Mouse (Mus musculus) midbrain, embryonic 13.5 days (tissue): ENCODE measurements around the gene Gabrb3. TPM values are rescaled to one million over a fixed set of nuclear protein-coding genes. Genes with fewer than 3 reads are reported as not detected.

Source experiments
- ATAC-seq: fragments of 200-750 bp; cut with Nextera tagmentation; 2 replicates; pipeline ENCODE4 v1.8.0; 2017; ENCODE audit warnings: mild to moderate bottlenecking, moderate TSS enrichment, moderate library complexity
- H3K27ac ChIP-seq: fragments of 300-500 bp; sonication (generic); 2 replicates; pipeline ENCODE4 v1.5.1; 2015; ENCODE audit warnings: inconsistent platforms, mild to moderate bottlenecking, moderate library complexity
- H3K27me3 ChIP-seq: fragments of 300-500 bp; sonication (generic); 2 replicates; pipeline ENCODE4 v1.6.1; 2015; ENCODE audit warnings: mild to moderate bottlenecking, inconsistent platforms
- H3K36me3 ChIP-seq: fragments of 300-500 bp; sonication (generic); 2 replicates; pipeline ENCODE4 v1.6.1; 2015; ENCODE audit warnings: mild to moderate bottlenecking, inconsistent platforms
- H3K4me1 ChIP-seq: fragments of 300-500 bp; sonication (generic); replicated peaks from 2 replicates; pipeline ENCODE4 v1.6.1; 2015; ENCODE audit warnings: inconsistent platforms
- H3K4me2 ChIP-seq: fragments of 300-500 bp; sonication (generic); replicated peaks from 2 replicates; pipeline ENCODE4 v1.6.1; 2015; ENCODE audit warnings: moderate library complexity, mild to moderate bottlenecking, inconsistent platforms
- H3K4me3 ChIP-seq: fragments of 300-500 bp; sonication (generic); replicated peaks from 2 replicates; pipeline ENCODE4 v1.5.1; 2015; ENCODE audit warnings: mild to moderate bottlenecking, inconsistent platforms
- H3K9ac ChIP-seq: fragments of 300-500 bp; sonication (generic); replicated peaks from 2 replicates; pipeline ENCODE4 v1.6.1; 2015; ENCODE audit warnings: mild to moderate bottlenecking, inconsistent platforms
- H3K9me3 ChIP-seq: fragments of 300-500 bp; sonication (generic); 2 replicates; pipeline ENCODE4 v1.6.1; 2016; ENCODE audit warnings: mild to moderate bottlenecking, inconsistent platforms
- WGBS: fragments of 180-500 bp; shearing (Covaris S2); methylation state at CpG from one replicate; pipeline ENCODE4 v1.1.7; 2015; 5-methylcytosine and 5-hydroxymethylcytosine counted together
- polyA plus RNA-seq: library from polyadenylated mRNA; unstranded; fragments of >200 nt; fragmentation: Nextera tagmentation; extraction: Ambion mirVana; gene quantifications from 2 replicates; pipeline ENCODE4 v1.2.1, GENCODE M21; 2015

Gabrb3 gene
- polyA plus RNA-seq: 27.7 and 28.7 TPM in 2 replicates

DNA sequence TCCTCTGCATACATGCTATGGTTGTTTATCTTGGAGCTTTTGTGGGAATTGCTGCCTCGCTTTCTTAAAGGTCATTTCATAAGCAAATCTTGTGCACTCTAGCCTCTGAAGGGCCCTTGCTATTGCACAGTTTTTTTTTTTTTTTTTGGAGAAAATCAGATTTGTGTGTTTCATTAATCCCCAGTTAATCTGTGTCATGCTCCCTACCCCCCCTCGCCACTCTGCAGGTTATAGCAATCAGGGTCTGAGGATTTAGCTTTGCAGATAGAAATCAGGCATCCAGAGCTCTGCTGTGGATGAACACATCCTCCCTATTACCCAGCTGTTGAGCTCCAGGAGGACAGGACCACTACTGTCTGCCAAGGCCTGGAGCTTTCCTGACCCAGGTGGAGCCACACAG lies at the start of gene Gabrb3:
TSS of gene Gabrb3 (plus strand) at position 301 of the 400 bp plus-strand sequence.
- H3K27ac ChIP-seq: no peak within 1 kb of the TSS
- H3K36me3 ChIP-seq: no peaks in the 10 kb centered on the region
- no peaks in the 10 kb centered on the region for H3K9me3 ChIP-seq
- H3K27me3 ChIP-seq: no peaks in the 10 kb centered on the region
- H3K4me3 ChIP-seq: no peak within 1 kb of the TSS
- H3K4me1 ChIP-seq: no peaks in the 10 kb centered on the region
- no peak within 1 kb of the TSS for H3K4me2 ChIP-seq
- no peak for ATAC-seq
- WGBS: 47% methylated on average over 2 of the region's 2 CpGs
- H3K9ac ChIP-seq: no peak within 1 kb of the TSS

GRCm38 (mm10) chr7:57384112-57384511 lies 35.4 kb upstream of the Gabrb3 start:
- ATAC-seq: peak; percentile 60
- no peaks in the 10 kb centered on the region for H3K36me3 ChIP-seq
- no peak overlapping the region for H3K9ac ChIP-seq
- H3K27ac ChIP-seq: no peak overlapping the region
- WGBS: 33% methylated on average over 4 of the region's 4 CpGs
- H3K4me1 ChIP-seq: peaks cover 13% of the 10 kb centered on the region
- H3K27me3 ChIP-seq: peaks cover 30% of the 10 kb centered on the region
- no peak overlapping the region for H3K4me2 ChIP-seq
- H3K9me3 ChIP-seq: no peaks in the 10 kb centered on the region
- H3K4me3 ChIP-seq: no peak overlapping the region

DNA sequence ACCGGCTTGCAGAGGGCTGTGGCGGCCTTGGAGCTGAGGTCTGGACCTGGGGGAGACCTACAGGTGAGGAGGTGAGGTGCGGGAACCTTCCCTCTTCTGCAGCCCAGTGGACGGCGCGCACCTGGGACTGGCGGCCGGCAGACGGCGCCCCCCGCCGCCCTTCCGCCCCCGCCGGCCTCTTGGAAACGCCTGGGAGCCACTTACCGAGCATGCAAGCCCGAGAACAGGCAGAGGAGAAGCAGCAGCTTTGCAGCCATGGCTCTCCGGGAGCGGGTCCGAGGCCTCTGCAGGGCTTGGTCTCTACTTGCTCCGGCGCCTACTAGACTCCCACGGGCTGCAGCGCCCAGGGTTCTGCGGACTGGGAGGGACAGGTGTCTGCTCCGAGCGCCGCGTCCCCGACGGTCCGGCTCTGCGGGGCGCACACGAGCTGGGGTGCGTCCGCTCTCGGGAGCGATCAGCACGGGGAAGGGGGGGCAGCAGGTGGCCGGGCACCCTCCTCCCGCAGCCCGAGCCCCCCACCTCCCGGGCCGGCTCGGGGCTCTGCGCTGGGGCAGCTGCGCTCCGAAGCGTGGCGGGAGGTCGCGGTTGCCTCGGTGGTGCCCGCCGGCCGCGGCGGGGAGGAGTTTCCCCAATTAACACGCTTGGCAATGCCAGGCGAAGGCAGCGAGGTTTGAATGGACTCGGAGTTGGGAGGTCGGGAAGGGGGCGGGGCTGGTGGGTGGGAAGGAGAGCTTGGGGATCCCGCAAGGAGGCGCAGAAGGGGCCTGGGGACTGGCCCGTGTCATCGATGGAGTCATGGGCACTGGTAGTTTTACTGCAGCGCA lies 32.8 kb upstream of the Gabrb3 start, which contains the start of gene Gabrg3:
TSS of gene Gabrg3 (minus strand) at position 672 of the 824 bp plus-strand sequence.
- Histone ChIP-seq H3K4me3 (peak within 1 kb of the TSS; percentile 68), H3K27ac (peak within 1 kb of the TSS; percentile 19; the same call in 1 of the 2 replicates), H3K4me2 (peak within 1 kb of the TSS; percentile 83), H3K4me1 (peaks cover 20% of the 10 kb centered on the region), H3K36me3 (no peaks in the 10 kb centered on the region), H3K27me3 (peaks cover 30% of the 10 kb centered on the region), H3K9me3 (no peaks in the 10 kb centered on the region), H3K9ac (peak within 1 kb of the TSS; percentile 69)
- peak; percentile 84 for ATAC-seq
- under 1% methylated on average over 61 of the region's 71 CpGs for WGBS

DNA sequence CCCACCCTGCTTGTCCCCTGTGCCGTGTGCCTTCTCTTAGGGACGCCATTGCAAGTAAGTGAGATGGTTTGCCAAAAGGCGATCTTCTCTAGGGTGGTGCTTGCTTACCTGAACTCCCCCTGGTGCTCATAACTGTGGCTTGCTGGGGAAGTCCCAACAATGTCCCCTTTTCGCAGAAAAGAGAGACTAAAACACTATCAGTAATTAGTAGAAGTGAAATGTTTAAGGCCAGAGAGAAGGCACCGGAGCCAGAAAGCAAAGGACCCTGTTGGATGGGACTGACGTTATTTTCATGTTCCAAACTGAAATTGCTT lies 32.2 kb upstream of the Gabrb3 start:
- H3K4me3 ChIP-seq: peak overlapping the region; percentile 68
- WGBS: 19% methylated on average over 6 of the region's 6 CpGs

DNA sequence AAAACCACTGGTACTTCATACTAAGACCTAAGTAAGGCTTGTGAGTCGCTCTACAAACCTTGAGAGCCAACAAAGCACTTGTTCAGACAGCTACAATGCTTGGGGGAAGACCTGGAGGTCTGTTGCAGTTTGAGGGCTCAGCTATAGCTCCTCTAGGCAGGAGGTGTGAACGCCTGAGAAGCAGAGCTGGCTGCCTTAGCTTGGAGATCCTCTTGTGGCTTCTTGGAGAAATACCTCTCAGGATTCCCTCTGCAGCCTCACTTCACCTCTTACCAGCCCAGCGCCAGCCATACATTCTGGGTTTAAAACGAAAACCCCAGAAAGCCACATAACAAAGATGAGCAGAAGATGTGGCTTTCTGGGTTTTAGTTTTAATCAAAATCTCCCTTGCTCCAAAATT lies 29.4 kb upstream of the Gabrb3 start:
- Histone ChIP-seq H3K27ac (no peak overlapping the region), H3K27me3 (peaks cover 24% of the 10 kb centered on the region), H3K4me2 (no peak overlapping the region), H3K9ac (no peak overlapping the region), H3K36me3 (no peaks in the 10 kb centered on the region), H3K4me1 (peaks cover 20% of the 10 kb centered on the region), H3K9me3 (no peaks in the 10 kb centered on the region), H3K4me3 (no peak overlapping the region)
- WGBS: 49% methylated on average over 4 of the region's 4 CpGs
- no peak for ATAC-seq

More for the DNA sequence above, 32.2 kb upstream of the Gabrb3 start:
- peak overlapping the region; percentile 83 for H3K4me2 ChIP-seq
- no peaks in the 10 kb centered on the region for H3K9me3 ChIP-seq
- peaks cover 20% of the 10 kb centered on the region for H3K4me1 ChIP-seq
- H3K27ac ChIP-seq: no peak overlapping the region
- no peak for ATAC-seq
- H3K27me3 ChIP-seq: peaks cover 30% of the 10 kb centered on the region
- peak overlapping the region; percentile 69 for H3K9ac ChIP-seq
- no peaks in the 10 kb centered on the region for H3K36me3 ChIP-seq

- Histone ChIP-seq H3K4me2 (no peak overlapping the region), H3K4me1 (peaks cover 10% of the 10 kb centered on the region), H3K27ac (no peak overlapping the region), H3K36me3 (no peaks in the 10 kb centered on the region), H3K27me3 (peaks cover under 1% of the 10 kb centered on the region; the same call in 1 of the 2 replicates), H3K9me3 (no peaks in the 10 kb centered on the region), H3K4me3 (no peak overlapping the region), H3K9ac (no peak overlapping the region)
- no peak for ATAC-seq
- WGBS: 89% methylated on average over 4 of the region's 4 CpGs
Measured at GRCm38 (mm10) chr7:57393551-57393950, 25.9 kb upstream of the Gabrb3 start.

DNA sequence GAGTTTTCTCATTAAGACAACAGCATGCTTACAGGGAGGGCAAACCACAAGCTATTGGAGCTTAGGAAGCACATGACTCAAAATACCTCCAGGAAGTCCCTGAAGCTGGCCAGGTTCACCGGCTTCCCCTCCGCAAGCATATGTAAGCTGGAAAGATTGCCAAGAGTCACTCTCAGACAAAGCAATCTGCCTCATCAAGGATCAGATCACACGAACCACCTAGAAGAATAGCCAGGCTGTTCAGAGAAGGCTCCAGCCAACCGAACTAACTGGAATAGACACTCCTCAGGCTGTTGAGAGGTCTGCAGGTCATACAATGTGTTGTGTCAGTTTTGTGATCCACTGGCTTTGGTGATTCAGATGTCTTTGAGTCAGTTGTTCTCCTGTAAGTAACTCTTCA lies 8.3 kb upstream of the Gabrb3 start:
- Histone ChIP-seq H3K27ac (no peak overlapping the region), H3K4me2 (no peak overlapping the region), H3K9ac (no peak overlapping the region), H3K9me3 (no peaks in the 10 kb centered on the region), H3K27me3 (no peaks in the 10 kb centered on the region), H3K4me1 (no peaks in the 10 kb centered on the region), H3K4me3 (no peak overlapping the region), H3K36me3 (no peaks in the 10 kb centered on the region)
- 85% methylated on average over 4 of the region's 4 CpGs for WGBS
- no peak for ATAC-seq

DNA sequence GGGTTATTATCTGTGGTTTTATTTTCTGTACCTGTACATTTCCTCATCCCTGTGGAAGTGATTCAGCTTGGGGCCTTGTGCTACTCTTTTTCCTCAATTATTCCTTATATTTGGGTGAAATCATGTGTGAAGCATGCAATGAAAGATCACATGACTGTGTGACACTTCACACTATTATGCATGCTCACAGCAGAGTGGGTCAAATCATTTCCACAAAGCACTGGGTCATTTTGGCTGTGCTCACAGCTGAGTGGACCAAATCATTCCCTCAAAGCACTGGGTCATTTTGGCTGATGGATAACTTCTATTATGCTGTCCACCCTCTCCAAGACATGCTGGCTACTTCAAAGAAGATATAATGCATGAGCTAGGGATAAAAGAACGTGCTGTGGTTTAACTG lies 6.6 kb upstream of the Gabrb3 start:
- ATAC-seq: no peak
- Histone ChIP-seq H3K27me3 (no peaks in the 10 kb centered on the region), H3K9me3 (no peaks in the 10 kb centered on the region), H3K36me3 (no peaks in the 10 kb centered on the region), H3K4me2 (no peak overlapping the region), H3K4me3 (no peak overlapping the region), H3K4me1 (no peaks in the 10 kb centered on the region), H3K9ac (no peak overlapping the region), H3K27ac (no peak overlapping the region)
- 27% methylated on average over 1 of the region's 1 CpGs for WGBS

DNA sequence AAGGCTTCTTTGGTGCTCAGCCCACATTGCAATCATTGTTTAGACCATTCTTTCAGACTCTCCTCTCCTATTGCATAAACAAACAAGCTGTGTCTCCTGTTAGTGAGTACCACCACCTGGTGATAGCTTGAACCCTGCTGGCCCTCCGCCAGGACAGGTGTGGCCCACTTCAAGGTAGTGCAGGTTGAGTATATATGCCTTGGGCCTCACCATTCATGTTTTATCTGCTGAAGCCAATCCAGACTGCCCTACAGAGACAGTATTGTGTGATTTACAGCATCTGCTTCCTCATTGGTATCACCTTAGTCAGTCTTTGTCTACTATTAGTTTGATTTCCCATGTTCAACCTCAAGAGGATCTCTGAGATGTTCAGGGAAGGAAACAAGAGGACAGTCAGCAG lies 1.6 kb downstream of the Gabrb3 start:
- no peak overlapping the region for H3K27ac ChIP-seq
- H3K4me2 ChIP-seq: no peak overlapping the region
- H3K36me3 ChIP-seq: no peaks in the 10 kb centered on the region
- no peak overlapping the region for H3K9ac ChIP-seq
- ATAC-seq: no peak
- no peaks in the 10 kb centered on the region for H3K4me1 ChIP-seq
- H3K27me3 ChIP-seq: no peaks in the 10 kb centered on the region
- no peak overlapping the region for H3K4me3 ChIP-seq
- WGBS: 93% methylated on average over 1 of the region's 1 CpGs
- H3K9me3 ChIP-seq: no peaks in the 10 kb centered on the region

DNA sequence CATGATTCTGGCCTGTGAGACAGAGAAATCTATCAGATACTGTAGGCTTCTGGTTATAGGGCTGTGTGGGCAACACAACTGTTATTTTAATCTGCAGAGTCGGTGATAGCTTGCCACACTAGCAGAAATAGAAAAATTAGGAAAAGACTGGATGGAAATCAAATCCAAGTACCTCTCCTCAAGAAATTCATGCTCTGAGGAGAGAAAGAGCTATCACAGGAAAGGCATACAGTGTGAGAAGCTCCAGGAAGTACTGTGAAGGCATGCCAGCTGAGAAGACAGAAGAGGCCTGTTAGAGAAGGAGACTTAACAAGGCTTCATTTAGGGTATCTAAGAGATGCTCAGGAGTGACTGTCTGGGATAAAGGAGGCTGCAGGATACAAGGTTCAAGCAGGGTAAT lies 3.2 kb downstream of the Gabrb3 start:
- ATAC-seq: no peak
- H3K4me1 ChIP-seq: no peaks in the 10 kb centered on the region
- no peak overlapping the region for H3K9ac ChIP-seq
- H3K9me3 ChIP-seq: no peaks in the 10 kb centered on the region
- no peaks in the 10 kb centered on the region for H3K36me3 ChIP-seq
- H3K4me2 ChIP-seq: no peak overlapping the region
- H3K4me3 ChIP-seq: no peak overlapping the region
- H3K27ac ChIP-seq: no peak overlapping the region
- no peaks in the 10 kb centered on the region for H3K27me3 ChIP-seq
- 82% methylated on average over 1 of the region's 1 CpGs for WGBS

DNA sequence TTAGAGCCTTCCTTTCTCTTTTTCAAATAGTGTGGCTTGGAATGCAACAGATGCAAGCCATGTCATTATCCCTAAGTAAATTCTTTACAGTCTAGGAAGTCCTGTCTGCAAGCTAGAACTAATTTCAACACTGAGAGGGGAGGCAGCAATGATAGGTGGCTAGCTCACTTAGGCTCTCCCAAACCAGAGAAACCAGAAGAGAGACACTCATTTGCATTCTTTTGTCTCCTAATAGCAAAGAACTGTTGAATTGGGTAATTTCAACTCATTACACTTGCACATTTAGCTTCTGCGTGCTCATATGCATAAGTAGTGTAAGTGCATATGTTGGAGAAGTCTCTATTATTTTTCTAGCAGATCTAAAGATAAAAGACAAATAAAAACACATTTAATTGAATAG lies 28.7 kb downstream of the Gabrb3 start:
- Histone ChIP-seq H3K27me3 (no peaks in the 10 kb centered on the region), H3K27ac (no peak overlapping the region), H3K4me3 (no peak overlapping the region), H3K4me1 (no peaks in the 10 kb centered on the region), H3K4me2 (no peak overlapping the region), H3K9ac (no peak overlapping the region), H3K9me3 (no peaks in the 10 kb centered on the region), H3K36me3 (no peaks in the 10 kb centered on the region)
- 74% methylated on average over 1 of the region's 1 CpGs for whole genome bisulfite sequencing
- ATAC-seq: no peak

DNA sequence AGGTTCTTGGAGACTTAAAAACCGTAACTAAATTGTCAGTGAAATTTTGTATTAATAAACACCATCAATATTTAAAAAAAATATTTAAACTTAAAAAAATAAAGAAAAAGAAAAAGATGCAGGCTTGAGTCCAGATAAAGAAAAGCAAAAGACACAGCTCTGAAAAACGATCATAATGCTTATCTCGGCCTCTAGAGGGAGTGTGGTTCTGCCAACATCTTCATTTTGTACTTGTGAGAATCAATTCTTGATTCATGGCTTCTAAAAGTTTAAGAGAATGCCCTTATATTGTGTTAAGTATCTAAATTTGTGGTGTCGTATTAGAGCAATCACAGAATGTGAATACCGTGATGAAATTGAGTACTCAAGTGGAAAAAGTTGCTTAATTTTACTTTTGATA lies 40.9 kb downstream of the Gabrb3 start:
- Histone ChIP-seq H3K4me2 (no peak overlapping the region), H3K27me3 (no peaks in the 10 kb centered on the region), H3K27ac (no peak overlapping the region), H3K9ac (no peak overlapping the region), H3K9me3 (no peaks in the 10 kb centered on the region), H3K4me3 (no peak overlapping the region), H3K36me3 (no peaks in the 10 kb centered on the region), H3K4me1 (no peaks in the 10 kb centered on the region)
- ATAC-seq: no peak
- WGBS: 70% methylated on average over 5 of the region's 5 CpGs

- H3K27me3 ChIP-seq: no peaks in the 10 kb centered on the region
- 100% methylated on average over 1 of the region's 1 CpGs for WGBS
- H3K9me3 ChIP-seq: no peaks in the 10 kb centered on the region
- H3K4me3 ChIP-seq: no peak overlapping the region
- no peak for ATAC-seq
- no peaks in the 10 kb centered on the region for H3K36me3 ChIP-seq
- H3K27ac ChIP-seq: no peak overlapping the region
- H3K4me2 ChIP-seq: no peak overlapping the region
- no peak overlapping the region for H3K9ac ChIP-seq
- H3K4me1 ChIP-seq: no peaks in the 10 kb centered on the region
Measured at GRCm38 (mm10) chr7:57471316-57471715, 51.8 kb downstream of the Gabrb3 start.
